ENCODE assay signal across 18 mouse cellular contexts in the genomic region with DNA sequence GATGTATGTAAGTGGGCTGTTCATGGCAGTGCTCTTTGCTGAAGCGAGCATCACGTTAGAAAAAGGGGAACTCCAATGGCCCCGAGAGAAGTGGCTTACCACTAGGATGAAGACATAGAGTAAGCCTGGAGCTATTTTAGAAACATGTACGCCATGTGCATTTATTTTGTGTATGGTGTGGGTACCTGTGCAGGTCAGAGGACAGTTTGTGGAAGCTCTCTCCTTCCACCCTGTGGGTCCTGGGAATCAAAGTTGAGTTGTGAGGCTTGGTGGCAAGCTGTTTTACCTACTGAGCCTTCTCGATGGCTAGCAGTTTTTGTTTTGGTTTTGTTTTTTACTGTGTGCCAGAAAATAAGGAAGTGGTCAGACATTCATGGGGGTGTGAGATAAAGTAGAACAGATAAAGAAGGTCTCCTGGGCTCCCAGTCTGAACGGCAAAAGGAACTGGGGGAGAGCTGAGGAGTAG. TPM values are rescaled to one million over a fixed set of nuclear protein-coding genes. Genes with fewer than 3 reads are reported as not detected.
DNase-seq lines count a peak whose midpoint lies in the region; ATAC-seq and TF ChIP-seq lines count a peak whose summit lies in the region.
"Had no signal": no experiment of that assay in that cellular context is flagged by ENCODE, and none has a peak within 500 bp of the region (broad histone marks: within the 10 kb centered on the region; RNA-seq: fewer than 3 reads in every experiment).

No protein-coding gene starts in this region.

- TF ChIP-seq CTCF in lung, adult 2 months (IDR thresholded peaks at IDR 0.05; ENCODE audit: insufficient read depth, low read length) = no peak
- TF ChIP-seq CTCF in lung, postnatal 0 days (IDR thresholded peaks at IDR 0.05) = no peak

- TF ChIP-seq EP300 in lung, postnatal 0 days (IDR thresholded peaks at IDR 0.05) = no peak

- no peaks in the 10 kb centered on the region for H3K4me1 ChIP-seq in lung, adult 2 months (ENCODE audit: control insufficient read depth, insufficient read depth, low read length)
- no peaks in the 10 kb centered on the region for H3K4me1 ChIP-seq in lung, postnatal 0 days (ENCODE audit: insufficient read depth, low read depth, low read length)
- no peaks in the 10 kb centered on the region for H3K4me1 ChIP-seq in brown adipose tissue, adult 24 weeks (ENCODE audit: control insufficient read depth, insufficient read depth, insufficient read length, low read length)
- H3K4me1 ChIP-seq in embryonic facial prominence, embryonic 10.5 days = no peaks in the 10 kb centered on the region
- H3K4me1 ChIP-seq: embryonic facial prominence, embryonic 15.5 days; limb, embryonic 13.5 days had no signal

- WGBS in lung, adult 2 months = 71% methylated on average over 6 of the region's 6 CpGs
- 81% methylated on average over 6 of the region's 6 CpGs for WGBS in lung, postnatal 0 days
- WGBS in embryonic facial prominence, embryonic 10.5 days = 96% methylated on average over 6 of the region's 6 CpGs

- peak overlapping the region; percentile 43 for H3K4me3 ChIP-seq in lung, adult 2 months (replicated peaks; ENCODE audit: extremely low read depth, low read depth, low read length)
- no peak overlapping the region for H3K4me3 ChIP-seq in lung, postnatal 0 days (ENCODE audit: low read depth, low read length)
- H3K4me3 ChIP-seq in brown adipose tissue, adult 24 weeks (ENCODE audit: insufficient read depth, low read depth, low read length) = peak overlapping the region; percentile 48
- no peak overlapping the region for H3K4me3 ChIP-seq in embryonic facial prominence, embryonic 10.5 days
- H3K4me3 ChIP-seq: embryonic facial prominence, embryonic 15.5 days; limb, embryonic 13.5 days; midbrain, embryonic 10.5 days had no signal

- no peak for DNase-seq in lung, adult 2 months
- no peak for DNase-seq in lung, postnatal 0 days (ENCODE audit: low spot score)
- peak; percentile 53 to 62 for DNase-seq in spleen, postnatal 36 days (ENCODE audit: low spot score in 2 of 2)
- DNase-seq in cerebellum, adult 8-10 months = no peak
- no peak for DNase-seq in embryonic facial prominence, embryonic 10.5 days (ENCODE audit: low spot score)
- DNase-seq in right cerebral cortex, postnatal 14 days = no peak
- DNase-seq: cerebellum, postnatal 14 days; forebrain, postnatal 0 days; heart, postnatal 36 days; kidney, postnatal 25 days; layer of hippocampus, postnatal 36 days had no signal

- no peak overlapping the region for H3K27ac ChIP-seq in lung, postnatal 0 days (ENCODE audit: low read length)
- H3K27ac ChIP-seq in brown adipose tissue, adult 24 weeks (replicated peaks; ENCODE audit: low read depth, low read length) = peak overlapping the region; percentile 69
- H3K27ac ChIP-seq in embryonic facial prominence, embryonic 10.5 days (replicated peaks) = no peak overlapping the region
- H3K27ac ChIP-seq: embryonic facial prominence, embryonic 15.5 days; limb, embryonic 13.5 days; midbrain, embryonic 10.5 days had no signal

- H3K4me2 ChIP-seq in lung, postnatal 0 days (replicated peaks; ENCODE audit: low read depth, low read length) = no peak overlapping the region
- H3K4me2 ChIP-seq: embryonic facial prominence, embryonic 15.5 days; limb, embryonic 13.5 days had no signal

- TF ChIP-seq POLR2A in lung, adult 2 months (IDR thresholded peaks at IDR 0.05; ENCODE audit: borderline replicate concordance, extremely low read depth, low read depth, low read length) = no peak

- ATAC-seq in lung, postnatal 0 days = no peak
- peak; percentile 68 for ATAC-seq in megakaryocyte progenitor cell, adult 5-6 weeks (replicated peaks; ENCODE audit: poor library complexity)
- ATAC-seq: CD4-positive, CD25-positive, alpha-beta regulatory T cell, adult 4 months; forebrain, postnatal 0 days; intestine, postnatal 0 days had no signal

- H3K27me3 ChIP-seq in lung, postnatal 0 days (replicated peaks; ENCODE audit: insufficient read depth, low read length) = no peaks in the 10 kb centered on the region
- H3K27me3 ChIP-seq in embryonic facial prominence, embryonic 10.5 days (replicated peaks; ENCODE audit: low read depth, poor library complexity, severe bottlenecking) = no peaks in the 10 kb centered on the region
- H3K27me3 ChIP-seq: embryonic facial prominence, embryonic 15.5 days; limb, embryonic 13.5 days had no signal

- no peaks in the 10 kb centered on the region for H3K9me3 ChIP-seq in lung, postnatal 0 days (ENCODE audit: low read length)
- H3K9me3 ChIP-seq in embryonic facial prominence, embryonic 10.5 days = no peaks in the 10 kb centered on the region
- H3K9me3 ChIP-seq: embryonic facial prominence, embryonic 15.5 days; limb, embryonic 13.5 days; midbrain, embryonic 10.5 days had no signal

- H3K36me3 ChIP-seq in lung, postnatal 0 days (ENCODE audit: insufficient read depth, low read length) = peaks cover 19% of the 10 kb centered on the region; the same call in 1 of the 2 replicates
- peaks cover 69% of the 10 kb centered on the region for H3K36me3 ChIP-seq in embryonic facial prominence, embryonic 10.5 days (replicated peaks)

- no peak overlapping the region for H3K9ac ChIP-seq in lung, postnatal 0 days (replicated peaks; ENCODE audit: low read depth)
- H3K9ac ChIP-seq: embryonic facial prominence, embryonic 15.5 days; forebrain, postnatal 0 days; limb, embryonic 13.5 days had no signal

RNA-seq across cellular contexts. Expression of a gene that starts 57.4 kb away (rescaled TPM):
- polyA plus RNA-seq in lung, adult 2 months (2012; rRNA removed) = 4.6 and 4.8 TPM in 2 replicates
- polyA plus RNA-seq in lung, postnatal 0 days (2015; fragmentation: Nextera tagmentation; extraction: Ambion mirVana) = 3.5 and 4.9 TPM in 2 replicates
- 1.3 and 3.8 TPM in 2 replicates for polyA plus RNA-seq in brown adipose tissue, adult 24 weeks (2012; ENCODE audit: insufficient read depth, insufficient read length, missing spikeins)
- 0.07 and 1.2 TPM in 2 replicates for total RNA-seq in megakaryocyte progenitor cell, adult 5-6 weeks (2015)
- 1.2 and 2.5 TPM in 2 replicates for total RNA-seq in megakaryocyte progenitor cell, adult 5-6 weeks (2017)
- 2.7 and 3.1 TPM in 2 replicates for polyA plus RNA-seq in embryonic facial prominence, embryonic 10.5 days (2016; fragmentation: Nextera tagmentation; extraction: Ambion mirVana)

RNA-seq across cellular contexts. Expression of a gene that starts 57.9 kb away (rescaled TPM):
- 5.5 and 9.5 TPM in 2 replicates for polyA plus RNA-seq in lung, adult 2 months (2012; rRNA removed)
- polyA plus RNA-seq in lung, postnatal 0 days (2015; fragmentation: Nextera tagmentation; extraction: Ambion mirVana) = 50.1 and 51.6 TPM in 2 replicates
- polyA plus RNA-seq in brown adipose tissue, adult 24 weeks (2012; ENCODE audit: insufficient read depth, insufficient read length, missing spikeins) = 21.2 TPM in 2 replicates
- total RNA-seq in megakaryocyte progenitor cell, adult 5-6 weeks (2015) = 27.4 and 29.7 TPM in 2 replicates
- 40.2 and 52.3 TPM in 2 replicates for total RNA-seq in megakaryocyte progenitor cell, adult 5-6 weeks (2017)
- polyA plus RNA-seq in embryonic facial prominence, embryonic 10.5 days (2016; fragmentation: Nextera tagmentation; extraction: Ambion mirVana) = 161 and 162 TPM in 2 replicates

RNA-seq across cellular contexts. Expression of a gene that starts 58.1 kb away (rescaled TPM):
- 40.1 and 41.7 TPM in 2 replicates for polyA plus RNA-seq in lung, adult 2 months (2012; rRNA removed)
- polyA plus RNA-seq in lung, postnatal 0 days (2015; fragmentation: Nextera tagmentation; extraction: Ambion mirVana) = 44.0 and 45.0 TPM in 2 replicates
- polyA plus RNA-seq in brown adipose tissue, adult 24 weeks (2012; ENCODE audit: insufficient read depth, insufficient read length, missing spikeins) = 24.0 and 39.6 TPM in 2 replicates
- total RNA-seq in megakaryocyte progenitor cell, adult 5-6 weeks (2015) = 41.7 and 45.1 TPM in 2 replicates
- 37.4 and 37.9 TPM in 2 replicates for total RNA-seq in megakaryocyte progenitor cell, adult 5-6 weeks (2017)
- polyA plus RNA-seq in embryonic facial prominence, embryonic 10.5 days (2016; fragmentation: Nextera tagmentation; extraction: Ambion mirVana) = 69.1 and 70.0 TPM in 2 replicates

Comparison
In these comparisons a context has a peak if more than half of its experiments do, and no peak if none do; other contexts are left out.
1. H3K4me3 ChIP-seq: peak in lung, adult 2 months (single experiment) and brown adipose tissue, adult 24 weeks (single experiment); none in lung, postnatal 0 days (single experiment) and embryonic facial prominence, embryonic 10.5 days (single experiment).
2. DNase-seq: peak in spleen, postnatal 36 days (2 of 2); none in lung, adult 2 months (single experiment), lung, postnatal 0 days (single experiment), cerebellum, adult 8-10 months (single experiment), embryonic facial prominence, embryonic 10.5 days (single experiment) and right cerebral cortex, postnatal 14 days (single experiment).